Mouse (Mus musculus) bone marrow macrophage, adult 2 months (primary cell): ENCODE results near the gene Zc3h12c. TPM values are rescaled to one million over a fixed set of nuclear protein-coding genes. Genes with fewer than 3 reads are reported as not detected.
A peak's percentile ranks its signal among the peaks of the same experiment; 100 is the strongest.

Experiments used
- H3K27ac ChIP-seq: 2 replicates; pipeline ENCODE4 v1.5.1; 2012; ENCODE audit warnings: low read depth, low read length; ENCODE audit not compliant: insufficient read depth
- H3K4me1 ChIP-seq: 2 replicates; pipeline ENCODE4 v1.6.1; 2012; ENCODE audit warnings: low read length; ENCODE audit not compliant: control insufficient read depth, insufficient read depth
- H3K4me3 ChIP-seq: 2 replicates; pipeline ENCODE4 v1.5.1; 2012; ENCODE audit warnings: mild to moderate bottlenecking, low read length, moderate library complexity; ENCODE audit not compliant: insufficient read depth
- CTCF ChIP-seq: IDR thresholded peaks from 2 replicates; pipeline ENCODE4 v1.5.1; 2012; ENCODE audit warnings: low read depth, mild to moderate bottlenecking, low read length, moderate library complexity
- POLR2A ChIP-seq: IDR thresholded peaks from 2 replicates; pipeline ENCODE4 v1.6.1; 2012; ENCODE audit warnings: mild to moderate bottlenecking, low read depth, low read length, borderline replicate concordance
- polyA plus RNA-seq: library from polyadenylated mRNA; stranded (reverse); fragments of >200 nt; gene quantifications from 2 replicates; pipeline ENCODE4 v1.2.4, GENCODE M21; 2012; ENCODE audit not compliant: missing spikeins, insufficient read depth, insufficient read length

Zc3h12c gene
- polyA plus RNA-seq, 1 experiment, result 10.8 TPM

DNA sequence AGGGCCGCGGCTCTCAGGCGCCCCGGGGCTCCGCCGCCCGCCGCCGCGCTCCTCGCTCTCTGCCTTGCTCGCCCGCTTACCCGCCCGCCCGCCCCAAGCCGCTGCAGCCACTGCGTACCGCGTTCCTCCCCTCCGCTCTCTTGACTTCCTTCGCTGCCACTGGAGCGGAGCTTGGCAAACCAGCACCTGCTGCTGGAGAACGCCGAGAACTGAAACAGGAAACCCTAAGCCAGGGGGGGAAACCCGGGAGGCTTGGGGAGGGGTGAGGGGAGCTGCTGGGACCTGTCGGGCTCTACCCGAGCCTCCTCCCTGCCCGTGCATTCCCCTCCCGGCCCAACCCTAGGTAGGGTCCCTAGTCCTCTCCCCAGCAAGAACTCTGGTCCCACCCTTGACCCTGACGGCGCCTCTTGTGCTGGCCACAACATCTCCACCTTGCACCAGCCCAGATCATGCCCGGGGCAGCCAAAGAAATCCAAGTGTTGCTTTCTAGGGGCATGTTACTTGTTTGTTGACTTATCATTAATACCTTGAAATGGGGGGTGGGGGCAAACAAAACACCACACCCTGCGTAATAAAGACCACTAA is 406 bp upstream of the Zc3h12c start:
- Histone ChIP-seq H3K4me3 (peak overlapping the region; percentile 92), H3K27ac (peak overlapping the region; percentile 70), H3K4me1 (peaks cover 48% of the 10 kb centered on the region)
- peak; percentile 30; the same call in 1 of the 2 replicates for TF ChIP-seq CTCF
- no peak for TF ChIP-seq POLR2A

- no peak for TF ChIP-seq POLR2A
- no peak for TF ChIP-seq CTCF
- Histone ChIP-seq H3K4me1 (peaks cover 39% of the 10 kb centered on the region), H3K4me3 (peak overlapping the region; percentile 92), H3K27ac (peak overlapping the region; percentile 70; the same call in 1 of the 2 replicates)
Measured at GRCm38 (mm10) chr9:52167506-52167862, 888 bp downstream of the Zc3h12c start.

DNA sequence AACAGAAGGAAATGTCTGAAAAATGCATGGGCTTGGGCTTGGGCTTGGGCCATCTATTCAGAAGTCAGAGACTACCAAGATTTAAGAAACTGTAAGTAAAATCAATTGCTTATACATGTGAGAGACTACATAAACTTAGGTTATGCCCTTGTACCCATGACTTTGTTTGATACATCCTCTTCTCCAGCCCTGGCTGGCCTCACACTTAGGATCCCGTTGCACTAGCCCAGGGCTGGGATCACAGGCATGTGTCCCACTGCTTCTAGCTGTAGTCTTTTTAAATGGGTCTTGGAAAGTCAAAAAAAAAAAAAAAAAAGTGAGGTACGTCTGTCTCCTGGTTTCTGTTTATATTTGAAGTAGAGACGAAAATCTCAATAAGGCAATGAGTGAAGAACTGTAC is 1.3 kb downstream of the Zc3h12c start:
- TF ChIP-seq CTCF, result no peak
- no peak for TF ChIP-seq POLR2A
- no peak overlapping the region for H3K27ac ChIP-seq
- peak overlapping the region; percentile 39 for H3K4me3 ChIP-seq
- peaks cover 37% of the 10 kb centered on the region for H3K4me1 ChIP-seq

GRCm38 (mm10) chr9:52165706-52166090 is 2.7 kb downstream of the Zc3h12c start:
- H3K27ac ChIP-seq, result no peak overlapping the region
- TF ChIP-seq CTCF, result no peak
- no peak for TF ChIP-seq POLR2A
- no peak overlapping the region for H3K4me3 ChIP-seq
- H3K4me1 ChIP-seq, result peaks cover 26% of the 10 kb centered on the region

- Histone ChIP-seq H3K27ac (no peak overlapping the region), H3K4me3 (no peak overlapping the region), H3K4me1 (peaks cover 23% of the 10 kb centered on the region)
- no peak for TF ChIP-seq CTCF
- no peak for TF ChIP-seq POLR2A
Measured at GRCm38 (mm10) chr9:52165076-52165705, 3.2 kb downstream of the Zc3h12c start.

DNA sequence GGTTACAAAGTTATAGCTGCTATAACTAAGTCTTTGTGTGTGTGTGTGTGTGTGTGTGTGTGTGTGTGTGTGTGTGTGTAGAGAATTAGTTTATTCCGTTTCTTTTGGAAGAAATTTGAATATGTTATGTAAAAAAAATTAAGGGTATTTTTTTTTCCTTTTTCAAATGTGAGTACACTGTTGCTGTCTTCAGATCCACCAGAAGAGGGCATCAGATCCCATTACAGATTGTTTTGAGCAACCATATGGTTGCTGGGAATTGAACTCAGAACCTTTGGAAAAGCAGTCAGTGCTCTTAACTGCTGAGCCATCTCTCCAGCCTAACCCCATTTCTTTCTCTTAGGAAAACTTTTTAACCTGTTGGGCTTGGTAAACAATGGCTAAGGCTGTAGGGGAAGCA is 7.9 kb downstream of the Zc3h12c start:
- H3K4me1 ChIP-seq, result peaks cover 24% of the 10 kb centered on the region
- TF ChIP-seq POLR2A, result no peak
- TF ChIP-seq CTCF, result no peak
- no peak overlapping the region for H3K4me3 ChIP-seq
- H3K27ac ChIP-seq, result no peak overlapping the region

GRCm38 (mm10) chr9:52158561-52158960 is 9.8 kb downstream of the Zc3h12c start:
- H3K27ac ChIP-seq, result no peak overlapping the region
- H3K4me3 ChIP-seq, result no peak overlapping the region
- H3K4me1 ChIP-seq, result peaks cover 25% of the 10 kb centered on the region
- TF ChIP-seq POLR2A (no peak), CTCF (no peak)

DNA sequence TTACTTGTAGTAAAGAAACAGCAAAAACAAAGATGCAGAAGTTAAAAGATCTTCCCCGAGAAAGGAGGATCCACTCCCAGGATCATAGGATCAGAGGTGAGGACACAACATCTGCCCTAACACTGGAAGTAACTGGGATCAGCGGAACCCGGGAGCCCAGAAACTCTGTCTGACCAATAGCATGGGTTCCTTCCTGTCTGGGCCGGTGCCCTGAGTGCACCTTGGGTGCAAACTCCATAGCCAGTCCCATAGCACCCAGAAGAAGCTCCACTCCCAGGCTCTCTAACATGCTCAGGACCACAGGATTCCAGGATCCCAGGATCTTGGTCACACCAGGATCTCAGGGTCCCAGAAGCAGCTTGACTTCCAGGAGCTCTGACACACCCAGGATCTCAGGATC is 13.0 kb downstream of the Zc3h12c start:
- H3K4me3 ChIP-seq, result no peak overlapping the region
- H3K4me1 ChIP-seq, result peaks cover 27% of the 10 kb centered on the region

GRCm38 (mm10) chr9:52154253-52154652 is 14.1 kb downstream of the Zc3h12c start:
- no peak overlapping the region for H3K4me3 ChIP-seq
- H3K27ac ChIP-seq, result no peak overlapping the region
- TF ChIP-seq CTCF, result no peak
- no peak for TF ChIP-seq POLR2A
- peaks cover 24% of the 10 kb centered on the region for H3K4me1 ChIP-seq

More for the DNA sequence above, 13.0 kb downstream of the Zc3h12c start:
- no peak overlapping the region for H3K27ac ChIP-seq
- TF ChIP-seq POLR2A (no peak), CTCF (no peak)

DNA sequence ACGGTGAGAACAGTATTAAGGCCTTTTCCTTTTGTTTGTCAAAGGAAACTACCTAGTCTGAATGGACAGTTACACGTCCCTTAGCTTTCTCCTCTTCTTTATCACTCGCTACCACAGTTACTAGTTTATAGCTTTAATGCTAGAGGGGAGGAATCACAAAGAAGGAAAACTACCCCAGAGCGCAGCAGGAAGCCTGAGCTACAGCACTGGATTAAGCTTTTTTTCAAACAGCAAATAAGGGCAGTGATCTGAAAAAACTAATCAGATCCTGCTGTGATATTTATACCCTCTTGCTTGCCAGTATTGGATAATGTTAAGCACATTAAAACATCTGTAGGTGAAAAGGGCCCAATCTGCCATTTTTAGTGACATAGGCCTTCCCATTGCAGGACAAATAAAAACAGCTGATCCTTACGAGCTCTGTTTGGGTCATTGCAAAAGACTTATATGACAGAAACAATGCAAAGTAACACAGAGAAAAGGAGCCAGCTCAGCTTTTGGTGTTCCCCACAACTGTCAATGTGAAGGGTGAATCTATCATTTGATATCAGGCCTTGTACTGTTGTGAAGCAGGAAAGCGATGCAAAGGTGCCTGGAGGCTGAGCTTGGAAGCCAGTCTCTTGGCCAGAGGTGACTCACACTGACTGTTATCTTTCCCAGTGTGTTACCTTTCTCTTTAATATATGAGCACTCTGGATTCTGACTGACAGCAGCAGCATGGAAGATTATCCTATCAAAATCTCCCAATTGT is 16.1 kb downstream of the Zc3h12c start:
- Histone ChIP-seq H3K4me3 (no peak overlapping the region), H3K27ac (no peak overlapping the region), H3K4me1 (peaks cover 28% of the 10 kb centered on the region)
- TF ChIP-seq CTCF (no peak), POLR2A (no peak)

- H3K4me3 ChIP-seq, result no peak overlapping the region
- peaks cover 19% of the 10 kb centered on the region for H3K4me1 ChIP-seq
- no peak overlapping the region for H3K27ac ChIP-seq
- TF ChIP-seq CTCF (no peak), POLR2A (no peak)
Measured at GRCm38 (mm10) chr9:52149768-52150167, 18.6 kb downstream of the Zc3h12c start.
